Mouse (Mus musculus) spleen, embryonic (tissue): Measurements from ENCODE around the gene Xkrx.
"Not testable (repeated sequence)": the region's sequence is repeated elsewhere in the genome, so short reads cannot be mapped to it uniquely, and the experiment has no call there.

Experiments used
- CTCF ChIA-PET: fragments of 350-600 bp; sonication (Branson Sonifier 250); formaldehyde crosslinking; loops from one replicate; lab custom pipeline; 2022; lab: Charles Lee

The Xkrx gene

GRCm38 (mm10) chrX:134162043-134162720 lies at the start of gene Xkrx:
Gene Xkrx, minus strand, starts transcription at chrX:134162076.
- CTCF ChIA-PET = no interaction called here

GRCm38 (mm10) chrX:134211151-134211642 lies 49.3 kb upstream of the Xkrx start:
- CTCF ChIA-PET = interaction anchor here (0.6 to 0.8 kb wide), 2 partner anchors 26 to 58 kb away, joined by 3 read pairs; no protein-coding TSS in a partner anchor

GRCm38 (mm10) chrX:134208491-134208890 lies 46.6 kb upstream of the Xkrx start:
- CTCF ChIA-PET = no interaction called here

GRCm38 (mm10) chrX:134187201-134187600 lies 25.3 kb upstream of the Xkrx start, which contains the start of gene Arl13a:
Gene Arl13a, plus strand, starts transcription at chrX:134187501.
- CTCF ChIA-PET = not testable (repeated sequence)

- CTCF ChIA-PET = no interaction called here
Measured at GRCm38 (mm10) chrX:134174699-134175098, 12.8 kb upstream of the Xkrx start.

GRCm38 (mm10) chrX:134170584-134170983 lies 8.7 kb upstream of the Xkrx start:
- CTCF ChIA-PET = interaction anchor here (0.9 kb wide), 1 partner anchor 36 kb away, joined by 7 read pairs; no protein-coding TSS in a partner anchor

GRCm38 (mm10) chrX:134163484-134163883 lies 1.6 kb upstream of the Xkrx start:
- CTCF ChIA-PET = interaction anchor here (0.6 kb wide), 1 partner anchor 11 kb away, joined by 8 read pairs; no protein-coding TSS in a partner anchor

- CTCF ChIA-PET = no interaction called here
Measured at GRCm38 (mm10) chrX:134162826-134163225, 950 bp upstream of the Xkrx start.

- CTCF ChIA-PET = no interaction called here
Measured at GRCm38 (mm10) chrX:134160442-134160841, 1.4 kb downstream of the Xkrx start.

- CTCF ChIA-PET = interaction anchor here (1.1 kb wide), 1 partner anchor 20 kb away, joined by 4 read pairs; no protein-coding TSS in a partner anchor
Measured at GRCm38 (mm10) chrX:134158151-134158550, 3.7 kb downstream of the Xkrx start.

- CTCF ChIA-PET = no interaction called here
Measured at GRCm38 (mm10) chrX:134141986-134142385, 19.9 kb downstream of the Xkrx start.

GRCm38 (mm10) chrX:134141551-134141950 lies 20.3 kb downstream of the Xkrx start:
- CTCF ChIA-PET = no interaction called here

GRCm38 (mm10) chrX:134140024-134140423 lies 21.9 kb downstream of the Xkrx start:
- CTCF ChIA-PET = no interaction called here

GRCm38 (mm10) chrX:134133821-134134220 lies 28.1 kb downstream of the Xkrx start:
- CTCF ChIA-PET = no interaction called here

GRCm38 (mm10) chrX:134132295-134132694 lies 29.6 kb downstream of the Xkrx start:
- CTCF ChIA-PET = no interaction called here

- CTCF ChIA-PET = no interaction called here
Measured at GRCm38 (mm10) chrX:134128549-134128948, 33.3 kb downstream of the Xkrx start.

GRCm38 (mm10) chrX:134116417-134116816 lies 45.5 kb downstream of the Xkrx start:
- CTCF ChIA-PET = no interaction called here

- CTCF ChIA-PET = no interaction called here
Measured at GRCm38 (mm10) chrX:134111767-134112166, 50.1 kb downstream of the Xkrx start.

GRCm38 (mm10) chrX:134102641-134103040 lies 59.2 kb downstream of the Xkrx start:
- CTCF ChIA-PET = no interaction called here
